Mouse (Mus musculus): Measurements from ENCODE around the gene Grin2a. TPM values are rescaled to one million over a fixed set of nuclear protein-coding genes. Genes with fewer than 3 reads are reported as not detected.

Gene Grin2a
- polyA plus RNA-seq (2015; fragmentation: Nextera tagmentation; extraction: Ambion mirVana) = not detected in 2 replicates

DNA sequence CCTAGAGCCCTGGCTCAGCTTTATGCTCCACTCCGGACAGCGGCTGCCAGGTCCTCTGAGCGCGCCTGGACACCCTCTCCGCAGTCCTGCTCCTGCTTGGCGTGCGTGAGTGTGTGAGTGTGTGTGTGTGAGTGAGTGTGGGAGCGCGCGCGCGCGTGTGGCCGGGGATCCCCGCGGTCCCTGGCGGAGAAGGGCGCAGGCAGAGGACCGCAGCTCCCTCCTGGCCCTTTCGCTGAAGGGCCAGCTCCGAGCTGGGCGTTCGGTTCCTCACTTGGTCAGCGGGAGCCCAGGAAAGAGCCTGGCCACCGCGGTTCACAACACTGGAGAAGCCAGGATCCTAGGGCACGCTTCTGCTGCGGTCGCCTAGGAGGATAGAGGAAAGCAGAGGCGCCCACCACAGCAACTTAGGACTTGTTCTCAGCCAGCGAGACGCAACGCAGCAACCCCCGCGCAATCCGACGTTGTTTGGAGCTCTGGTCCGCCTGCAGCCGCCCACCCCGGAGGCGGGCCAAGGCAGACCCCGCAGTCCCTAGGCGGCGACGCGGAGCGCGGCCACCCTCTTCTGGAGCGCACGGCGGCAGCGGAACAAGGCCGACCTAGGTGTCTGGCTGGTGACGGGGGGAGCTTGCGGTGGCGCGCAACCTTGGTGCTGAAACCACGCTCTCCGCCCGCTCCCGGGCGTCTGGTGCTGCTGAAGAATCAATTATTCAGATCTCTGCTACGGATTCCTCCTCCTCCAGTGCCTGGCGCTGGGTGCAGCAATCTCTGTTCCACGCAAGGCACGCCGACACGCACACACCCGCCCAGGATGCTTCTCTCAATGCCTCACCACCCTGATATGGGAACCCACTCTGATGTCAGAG lies at the start of gene Grin2a:
Gene Grin2a (minus strand): TSS at position 610 of the 863 bp plus-strand sequence.
- ATAC-seq (no peak), DNase-seq (no peak)
- Histone ChIP-seq H3K27ac (ENCODE audit: low read depth) (no peak within 1 kb of the TSS), H3K4me3 (ENCODE audit: low read depth, low read length) (no peak within 1 kb of the TSS), H3K36me3 (replicated peaks; ENCODE audit: insufficient read depth, low read length) (no peaks in the 10 kb centered on the region), H3K9ac (replicated peaks) (no peak within 1 kb of the TSS), H3K4me1 (ENCODE audit: insufficient read depth) (no peaks in the 10 kb centered on the region), H3K9me3 (ENCODE audit: low read length) (no peaks in the 10 kb centered on the region), H3K27me3 (ENCODE audit: insufficient read depth, low read length) (peaks cover 52% of the 10 kb centered on the region), H3K4me2 (ENCODE audit: low read depth, low read length) (no peak within 1 kb of the TSS)
- TF ChIP-seq CTCF (IDR thresholded peaks at IDR 0.05; ENCODE audit: low read depth) (no peak), EP300 (IDR thresholded peaks at IDR 0.05; ENCODE audit: low read depth) (no peak)
- WGBS (ENCODE audit: insufficient replicate concordance) = 3% methylated on average over 68 of the region's 69 CpGs

GRCm38 (mm10) chr16:10035582-10036215 lies 40.3 kb upstream of the Grin2a start:
- no peak overlapping the region for H3K9ac ChIP-seq (replicated peaks)
- no peaks in the 10 kb centered on the region for H3K9me3 ChIP-seq (ENCODE audit: low read length)
- H3K4me2 ChIP-seq (ENCODE audit: low read depth, low read length) = no peak overlapping the region
- WGBS (ENCODE audit: insufficient replicate concordance) = 63% methylated on average over 7 of the region's 7 CpGs
- no peak for TF ChIP-seq EP300 (IDR thresholded peaks at IDR 0.05; ENCODE audit: low read depth)
- no peak for TF ChIP-seq CTCF (IDR thresholded peaks at IDR 0.05; ENCODE audit: low read depth)
- H3K36me3 ChIP-seq (replicated peaks; ENCODE audit: insufficient read depth, low read length) = no peaks in the 10 kb centered on the region
- no peak overlapping the region for H3K27ac ChIP-seq (ENCODE audit: low read depth)
- H3K27me3 ChIP-seq (ENCODE audit: insufficient read depth, low read length) = no peaks in the 10 kb centered on the region
- ATAC-seq (no peak), DNase-seq (no peak)
- H3K4me1 ChIP-seq (ENCODE audit: insufficient read depth) = no peaks in the 10 kb centered on the region
- H3K4me3 ChIP-seq (ENCODE audit: low read depth, low read length) = no peak overlapping the region

GRCm38 (mm10) chr16:10033416-10033979 lies 38.1 kb upstream of the Grin2a start:
- no peak overlapping the region for H3K9ac ChIP-seq (replicated peaks)
- no peaks in the 10 kb centered on the region for H3K9me3 ChIP-seq (ENCODE audit: low read length)
- no peaks in the 10 kb centered on the region for H3K4me1 ChIP-seq (ENCODE audit: insufficient read depth)
- ATAC-seq (no peak), DNase-seq (no peak)
- no peak overlapping the region for H3K4me2 ChIP-seq (ENCODE audit: low read depth, low read length)
- H3K4me3 ChIP-seq (ENCODE audit: low read depth, low read length) = no peak overlapping the region
- WGBS (ENCODE audit: insufficient replicate concordance) = 67% methylated on average over 4 of the region's 4 CpGs
- no peaks in the 10 kb centered on the region for H3K36me3 ChIP-seq (replicated peaks; ENCODE audit: insufficient read depth, low read length)
- H3K27me3 ChIP-seq (ENCODE audit: insufficient read depth, low read length) = no peaks in the 10 kb centered on the region
- H3K27ac ChIP-seq (ENCODE audit: low read depth) = no peak overlapping the region
- TF ChIP-seq CTCF (IDR thresholded peaks at IDR 0.05; ENCODE audit: low read depth) (no peak), EP300 (IDR thresholded peaks at IDR 0.05; ENCODE audit: low read depth) (no peak)

GRCm38 (mm10) chr16:10031891-10032290 lies 36.5 kb upstream of the Grin2a start:
- Histone ChIP-seq H3K27ac (ENCODE audit: low read depth) (no peak overlapping the region), H3K4me2 (ENCODE audit: low read depth, low read length) (no peak overlapping the region), H3K4me3 (ENCODE audit: low read depth, low read length) (no peak overlapping the region), H3K27me3 (ENCODE audit: insufficient read depth, low read length) (no peaks in the 10 kb centered on the region), H3K4me1 (ENCODE audit: insufficient read depth) (no peaks in the 10 kb centered on the region), H3K9me3 (ENCODE audit: low read length) (no peaks in the 10 kb centered on the region), H3K36me3 (replicated peaks; ENCODE audit: insufficient read depth, low read length) (no peaks in the 10 kb centered on the region), H3K9ac (replicated peaks) (no peak overlapping the region)
- DNase-seq (no peak), ATAC-seq (no peak)
- no peak for TF ChIP-seq CTCF (IDR thresholded peaks at IDR 0.05; ENCODE audit: low read depth)

DNA sequence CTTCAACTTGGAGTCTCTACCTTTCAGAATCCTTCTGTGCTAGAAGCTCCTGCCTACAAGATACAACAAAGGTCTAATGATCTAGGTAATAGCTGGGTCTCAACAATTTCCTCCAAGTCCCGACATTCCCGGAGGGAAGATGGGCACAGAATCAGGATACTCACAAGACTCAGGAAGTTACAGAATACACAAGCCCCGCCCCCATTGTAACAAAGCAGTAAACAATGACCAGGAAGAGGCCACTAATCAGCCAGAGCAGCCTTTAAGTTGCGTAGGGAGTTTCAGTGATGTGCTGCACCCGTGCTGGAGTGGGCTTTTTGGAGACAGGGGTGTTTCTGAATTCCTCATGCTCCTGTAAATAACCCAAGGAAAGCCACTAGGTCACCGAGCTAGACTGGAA lies 31.4 kb upstream of the Grin2a start:
- no peak overlapping the region for H3K4me2 ChIP-seq (ENCODE audit: low read depth, low read length)
- no peak for ATAC-seq
- H3K27me3 ChIP-seq (ENCODE audit: insufficient read depth, low read length) = no peaks in the 10 kb centered on the region
- no peaks in the 10 kb centered on the region for H3K36me3 ChIP-seq (replicated peaks; ENCODE audit: insufficient read depth, low read length)
- H3K4me3 ChIP-seq (ENCODE audit: low read depth, low read length) = no peak overlapping the region
- no peaks in the 10 kb centered on the region for H3K9me3 ChIP-seq (ENCODE audit: low read length)
- no peak for DNase-seq
- H3K27ac ChIP-seq (ENCODE audit: low read depth) = no peak overlapping the region
- H3K4me1 ChIP-seq (ENCODE audit: insufficient read depth) = no peaks in the 10 kb centered on the region
- WGBS (ENCODE audit: insufficient replicate concordance) = 57% methylated on average over 6 of the region's 6 CpGs
- TF ChIP-seq EP300 (IDR thresholded peaks at IDR 0.05; ENCODE audit: low read depth) = no peak
- no peak for TF ChIP-seq CTCF (IDR thresholded peaks at IDR 0.05; ENCODE audit: low read depth)
- H3K9ac ChIP-seq (replicated peaks) = no peak overlapping the region

DNA sequence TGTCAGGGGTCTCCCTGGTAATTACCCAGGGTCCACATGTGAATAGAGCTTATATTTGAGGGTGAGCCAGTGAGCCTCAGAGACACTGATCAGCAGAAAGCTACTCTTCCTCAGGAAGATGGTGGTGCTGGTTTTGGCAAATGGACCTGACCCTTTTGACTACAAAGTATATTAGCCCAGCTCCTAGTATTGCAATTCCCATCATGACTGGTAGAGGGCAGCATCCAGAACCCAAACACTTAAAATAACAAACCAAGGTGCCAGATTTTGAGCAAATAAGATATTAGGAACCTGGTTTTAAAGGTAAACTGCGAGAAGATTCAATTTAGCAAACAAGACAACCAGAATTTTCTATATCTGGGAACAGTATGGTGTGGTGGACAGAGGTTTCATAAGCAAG lies 14.4 kb upstream of the Grin2a start:
- ATAC-seq = no peak
- Histone ChIP-seq H3K9ac (replicated peaks) (no peak overlapping the region), H3K9me3 (ENCODE audit: low read length) (no peaks in the 10 kb centered on the region), H3K36me3 (replicated peaks; ENCODE audit: insufficient read depth, low read length) (no peaks in the 10 kb centered on the region), H3K27ac (ENCODE audit: low read depth) (no peak overlapping the region), H3K4me3 (ENCODE audit: low read depth, low read length) (no peak overlapping the region), H3K27me3 (ENCODE audit: insufficient read depth, low read length) (no peaks in the 10 kb centered on the region), H3K4me1 (ENCODE audit: insufficient read depth) (no peaks in the 10 kb centered on the region), H3K4me2 (ENCODE audit: low read depth, low read length) (no peak overlapping the region)
- WGBS (ENCODE audit: insufficient replicate concordance) = 34% methylated on average over 1 of the region's 1 CpGs
- no peak for DNase-seq
- TF ChIP-seq CTCF (IDR thresholded peaks at IDR 0.05; ENCODE audit: low read depth) = no peak
- TF ChIP-seq EP300 (IDR thresholded peaks at IDR 0.05; ENCODE audit: low read depth) = no peak
